15 mouse cellular contexts compared by ENCODE assay signal in genomic region chr19:36886316-36886715, GRCm38 (mm10). TPM values are rescaled to one million over a fixed set of nuclear protein-coding genes. Genes with fewer than 3 reads are reported as not detected.
A peak's percentile ranks its signal among the peaks of the same experiment; 100 is the strongest.
DNase-seq lines count a peak whose midpoint lies in the region; ATAC-seq and TF ChIP-seq lines count a peak whose summit lies in the region.
"Had no signal": no experiment of that assay in that cellular context is flagged by ENCODE, and none has a peak within 500 bp of the region (broad histone marks: within the 10 kb centered on the region; RNA-seq: fewer than 3 reads in every experiment).

No protein-coding gene starts in this region.

- H3K27me3 ChIP-seq in lung, embryonic 14.5 days (ENCODE audit: insufficient read depth, low read length) = no peaks in the 10 kb centered on the region
- H3K27me3 ChIP-seq in stomach, postnatal 0 days (ENCODE audit: control insufficient read depth, insufficient read depth, low read length) = no peaks in the 10 kb centered on the region
- H3K27me3 ChIP-seq: midbrain, embryonic 12.5 days; neural tube, embryonic 12.5 days had no signal

- H3K4me3 ChIP-seq in gastrocnemius, adult 2 months = no peak overlapping the region
- no peak overlapping the region for H3K4me3 ChIP-seq in lung, embryonic 14.5 days (ENCODE audit: low read depth, low read length)
- H3K4me3 ChIP-seq in stomach, postnatal 0 days (ENCODE audit: low read depth, low read length) = no peak overlapping the region
- H3K4me3 ChIP-seq: midbrain, embryonic 12.5 days; neural tube, embryonic 12.5 days had no signal

- peak; percentile 49 for TF ChIP-seq CTCF in gastrocnemius, adult 2 months (IDR thresholded peaks at IDR 0.05)
- TF ChIP-seq CTCF in lung, embryonic 14.5 days (IDR thresholded peaks at IDR 0.05; ENCODE audit: low read depth) = peak; percentile 57
- TF ChIP-seq CTCF in stomach, postnatal 0 days (IDR thresholded peaks at IDR 0.05; ENCODE audit: low read depth) = peak; percentile 66

- no peaks in the 10 kb centered on the region for H3K4me1 ChIP-seq in lung, embryonic 14.5 days (ENCODE audit: insufficient read depth)
- no peaks in the 10 kb centered on the region for H3K4me1 ChIP-seq in stomach, postnatal 0 days (replicated peaks; ENCODE audit: control insufficient read depth, insufficient read depth)
- H3K4me1 ChIP-seq: midbrain, embryonic 12.5 days; neural tube, embryonic 12.5 days had no signal

- WGBS in lung, embryonic 14.5 days = 72% methylated on average over 2 of the region's 2 CpGs
- 84% methylated on average over 2 of the region's 2 CpGs for WGBS in stomach, postnatal 0 days

- ATAC-seq in lung, embryonic 14.5 days (ENCODE audit: insufficient read depth) = no peak
- ATAC-seq in stomach, postnatal 0 days (ENCODE audit: low FRiP score, low TSS enrichment) = no peak

- peaks cover 100% of the 10 kb centered on the region for H3K36me3 ChIP-seq in lung, embryonic 14.5 days (ENCODE audit: insufficient read depth)
- H3K36me3 ChIP-seq in stomach, postnatal 0 days (ENCODE audit: control insufficient read depth, insufficient read depth, low read length) = peaks cover 33% of the 10 kb centered on the region

- DNase-seq in gastrocnemius, adult 2 months = no peak
- no peak for DNase-seq in gastrocnemius, postnatal 10 days
- DNase-seq in lung, embryonic 14.5 days = peak; percentile 62
- DNase-seq in lung, postnatal 10 days = no peak
- peak; percentile 39 for DNase-seq in R1 (ENCODE audit: low read depth, low spot score)
- DNase-seq in stomach, postnatal 0 days (ENCODE audit: low spot score) = no peak
- no peak for DNase-seq in testis, postnatal 14 days (ENCODE audit: low spot score)
- DNase-seq: cerebellum, postnatal 36 days; gastrocnemius, postnatal 14 days; heart, postnatal 14 days; kidney, adult 11 months; lung, adult 18-20 months; thymus, postnatal 36 days had no signal

- H3K27ac ChIP-seq in gastrocnemius, adult 2 months = no peak overlapping the region
- no peak overlapping the region for H3K27ac ChIP-seq in lung, embryonic 14.5 days (ENCODE audit: low read depth)
- no peak overlapping the region for H3K27ac ChIP-seq in stomach, postnatal 0 days (replicated peaks)
- H3K27ac ChIP-seq: midbrain, embryonic 12.5 days; neural tube, embryonic 12.5 days had no signal

- intact Hi-C loops in gastrocnemius, adult 2 months (cut with DNase I) = no loop called here

- no peak overlapping the region for H3K9ac ChIP-seq in lung, embryonic 14.5 days
- H3K9ac ChIP-seq in stomach, postnatal 0 days (ENCODE audit: low read length) = no peak overlapping the region
- H3K9ac ChIP-seq: midbrain, embryonic 12.5 days; neural tube, embryonic 12.5 days had no signal

- no peak overlapping the region for H3K4me2 ChIP-seq in lung, embryonic 14.5 days
- no peak overlapping the region for H3K4me2 ChIP-seq in stomach, postnatal 0 days (replicated peaks; ENCODE audit: low read depth)
- H3K4me2 ChIP-seq: midbrain, embryonic 12.5 days; neural tube, embryonic 12.5 days had no signal

- TF ChIP-seq EP300 in stomach, postnatal 0 days (optimal IDR thresholded peaks at IDR 0.05) = no peak

- no peaks in the 10 kb centered on the region for H3K9me3 ChIP-seq in lung, embryonic 14.5 days (ENCODE audit: low read depth, low read length)
- no peaks in the 10 kb centered on the region for H3K9me3 ChIP-seq in stomach, postnatal 0 days (ENCODE audit: control insufficient read depth, low read length)
- H3K9me3 ChIP-seq: midbrain, embryonic 12.5 days; neural tube, embryonic 12.5 days had no signal

RNA-seq across cellular contexts. Expression of gene Fgfbp3, which starts 33.1 kb away (rescaled TPM):
- total RNA-seq in gastrocnemius, adult 2 months (2021) = 1 to 10 TPM; 1.3 to 2.3 TPM
- 1 to 10 TPM; 2.0 to 4.4 TPM for total RNA-seq in gastrocnemius, postnatal 10 days (2021)
- polyA plus RNA-seq in lung, embryonic 14.5 days (2014; fragmentation: Nextera tagmentation; extraction: Ambion mirVana) = 5.5 and 6.0 TPM in 2 replicates
- polyA plus RNA-seq in stomach, postnatal 0 days (2015; fragmentation: Nextera tagmentation; extraction: Ambion mirVana) = 4.4 and 5.1 TPM in 2 replicates

RNA-seq across cellular contexts. Expression of gene Btaf1, which starts 39.6 kb away (rescaled TPM):
- total RNA-seq in gastrocnemius, adult 2 months (2021) = 10 to 100 TPM in 1 of 2 experiments, 1 to 10 TPM in 1; 9.8 to 13.5 TPM
- total RNA-seq in gastrocnemius, postnatal 10 days (2021) = 10 to 100 TPM; 10.3 to 10.7 TPM
- polyA plus RNA-seq in lung, embryonic 14.5 days (2014; fragmentation: Nextera tagmentation; extraction: Ambion mirVana) = 19.8 and 20.3 TPM in 2 replicates
- polyA plus RNA-seq in stomach, postnatal 0 days (2015; fragmentation: Nextera tagmentation; extraction: Ambion mirVana) = 2.8 and 3.1 TPM in 2 replicates

RNA-seq across cellular contexts. Expression of gene Tnks2, which starts 52.3 kb away (rescaled TPM):
- total RNA-seq in gastrocnemius, adult 2 months (2021) = 100 to 1,000 TPM; 106 to 127 TPM
- total RNA-seq in gastrocnemius, postnatal 10 days (2021) = 100 to 1,000 TPM; 130 to 156 TPM
- 81.7 and 87.2 TPM in 2 replicates for polyA plus RNA-seq in lung, embryonic 14.5 days (2014; fragmentation: Nextera tagmentation; extraction: Ambion mirVana)
- polyA plus RNA-seq in stomach, postnatal 0 days (2015; fragmentation: Nextera tagmentation; extraction: Ambion mirVana) = 13.9 and 15.8 TPM in 2 replicates

Comparison
In these comparisons a context has a peak if more than half of its experiments do, and no peak if none do; other contexts are left out.
1. DNase-seq: peak in lung, embryonic 14.5 days (single experiment) and R1 (single experiment); none in gastrocnemius, adult 2 months (single experiment), gastrocnemius, postnatal 10 days (single experiment), lung, postnatal 10 days (single experiment), stomach, postnatal 0 days (single experiment) and testis, postnatal 14 days (single experiment).
2. Peak in every context shown above with its lines, with median percentiles within 50 percentile points of each other: CTCF ChIP-seq.